Mouse (Mus musculus) cerebellum, adult 2 months (tissue): Measurements from ENCODE around the gene Banp. TPM values are rescaled to one million over a fixed set of nuclear protein-coding genes. Genes with fewer than 3 reads are reported as not detected.

ENCODE experiments used
- DNase-seq, 2 experiments: peaks; one replicate each; pipeline ENCODE4 v3.0.0; 2021
- H3K27ac ChIP-seq: fragments of 200-500 bp; 2 replicates; pipeline ENCODE4 v1.5.1; 2012; ENCODE audit warnings: low read length, control low read depth, inconsistent platforms; ENCODE audit not compliant: insufficient read depth
- H3K27me3 ChIP-seq: fragments of 200-500 bp; 2 replicates; pipeline ENCODE4 v1.6.1; 2012; ENCODE audit warnings: inconsistent platforms, mild to moderate bottlenecking, low read length, moderate library complexity; ENCODE audit not compliant: control insufficient read depth, insufficient read depth
- H3K4me1 ChIP-seq: fragments of 200-500 bp; 2 replicates; pipeline ENCODE4 v1.6.1; 2011; ENCODE audit warnings: low read length; ENCODE audit not compliant: control insufficient read depth, insufficient read depth
- H3K4me3 ChIP-seq: fragments of 200-500 bp; replicated peaks from 2 replicates; pipeline ENCODE3; 2011; ENCODE audit warnings: mild to moderate bottlenecking, low read depth, low read length, control low read depth; ENCODE audit not compliant: insufficient read depth
- CTCF ChIP-seq: fragments of 200-500 bp; IDR thresholded peaks from 2 replicates; pipeline ENCODE4 v1.5.1; 2011; ENCODE audit warnings: low read depth, mild to moderate bottlenecking, control low read depth, low read length, moderate library complexity, borderline replicate concordance; ENCODE audit not compliant: insufficient read depth
- POLR2A ChIP-seq: fragments of 200-500 bp; IDR thresholded peaks from 2 replicates; pipeline ENCODE4 v1.6.1; 2011; ENCODE audit warnings: low read length, control low read depth, borderline replicate concordance; ENCODE audit not compliant: insufficient read depth
- WGBS: fragments of 180-500 bp; shearing (Covaris S2); methylation state at CpG from one replicate; pipeline ENCODE4 v1.1.7; 2018; 5-methylcytosine and 5-hydroxymethylcytosine counted together
- polyA plus RNA-seq: library from polyadenylated mRNA; depleted of rRNA; stranded (reverse); fragments of >200 nt; gene quantifications from 2 replicates; pipeline ENCODE4 v1.2.3, GENCODE M21; 2012

Banp gene
- polyA plus RNA-seq, 1 experiment: 67.1 TPM

GRCm38 (mm10) chr8:121931571-121931970 lies 18.0 kb upstream of the Banp start:
- no peak overlapping the region for H3K4me3 ChIP-seq
- no peak for DNase-seq
- no peak overlapping the region for H3K27ac ChIP-seq
- TF ChIP-seq CTCF (no peak), POLR2A (no peak)
- H3K27me3 ChIP-seq: no peaks in the 10 kb centered on the region
- peaks cover 14% of the 10 kb centered on the region for H3K4me1 ChIP-seq
- 79% methylated on average over 7 of the region's 7 CpGs for WGBS

- H3K4me3 ChIP-seq: no peak overlapping the region
- 83% methylated on average over 12 of the region's 12 CpGs for WGBS
- TF ChIP-seq POLR2A (no peak), CTCF (no peak)
- peaks cover 14% of the 10 kb centered on the region for H3K4me1 ChIP-seq
- no peak for DNase-seq
- H3K27ac ChIP-seq: no peak overlapping the region
- H3K27me3 ChIP-seq: no peaks in the 10 kb centered on the region
These were observed 17.4 kb upstream of the Banp start for GRCm38 (mm10) chr8:121932026-121932667.

GRCm38 (mm10) chr8:121932668-121933520 lies 16.7 kb upstream of the Banp start:
- 83% methylated on average over 14 of the region's 14 CpGs for WGBS
- TF ChIP-seq CTCF: no peak
- no peak for TF ChIP-seq POLR2A
- Histone ChIP-seq H3K4me1 (peaks cover 14% of the 10 kb centered on the region), H3K27ac (no peak overlapping the region), H3K27me3 (no peaks in the 10 kb centered on the region), H3K4me3 (no peak overlapping the region)
- no peak for DNase-seq

GRCm38 (mm10) chr8:121934506-121934905 lies 15.0 kb upstream of the Banp start:
- Histone ChIP-seq H3K27ac (no peak overlapping the region), H3K27me3 (no peaks in the 10 kb centered on the region), H3K4me1 (peaks cover 14% of the 10 kb centered on the region), H3K4me3 (no peak overlapping the region)
- WGBS: 52% methylated on average over 4 of the region's 4 CpGs
- TF ChIP-seq CTCF (peak; percentile 28; the same call in 1 of the 2 replicates), POLR2A (no peak)
- peak; percentile 36 to 44 for DNase-seq

- TF ChIP-seq CTCF (no peak), POLR2A (no peak)
- Histone ChIP-seq H3K27ac (no peak overlapping the region), H3K27me3 (no peaks in the 10 kb centered on the region), H3K4me1 (peaks cover 14% of the 10 kb centered on the region), H3K4me3 (no peak overlapping the region)
- DNase-seq: no peak
These were observed 14.6 kb upstream of the Banp start for GRCm38 (mm10) chr8:121934923-121935322.

GRCm38 (mm10) chr8:121935341-121936294 lies 13.9 kb upstream of the Banp start:
- H3K4me1 ChIP-seq: peaks cover 14% of the 10 kb centered on the region
- DNase-seq: peak; percentile 78 to 86
- peak overlapping the region; percentile 19; the same call in 1 of the 2 replicates for H3K27ac ChIP-seq
- no peak overlapping the region for H3K4me3 ChIP-seq
- TF ChIP-seq POLR2A: no peak
- TF ChIP-seq CTCF: peak; percentile 45; the same call in 1 of the 2 replicates
- no peaks in the 10 kb centered on the region for H3K27me3 ChIP-seq
- 22% methylated on average over 12 of the region's 12 CpGs for WGBS

GRCm38 (mm10) chr8:121936391-121936790 lies 13.2 kb upstream of the Banp start:
- H3K4me1 ChIP-seq: peaks cover 14% of the 10 kb centered on the region
- H3K27me3 ChIP-seq: no peaks in the 10 kb centered on the region
- no peak for TF ChIP-seq CTCF
- no peak for TF ChIP-seq POLR2A
- no peak overlapping the region for H3K4me3 ChIP-seq
- WGBS: 73% methylated on average over 14 of the region's 14 CpGs
- H3K27ac ChIP-seq: no peak overlapping the region
- DNase-seq: no peak
